Mouse (Mus musculus) lung, postnatal 0 days (tissue): Measurements from ENCODE around the gene Cxadr. TPM values are rescaled to one million over a fixed set of nuclear protein-coding genes. Genes with fewer than 3 reads are reported as not detected.

Source experiments
- ATAC-seq: fragments of 200-750 bp; cut with Nextera tagmentation; 2 replicates; pipeline ENCODE4 v1.8.0; 2017; ENCODE audit warnings: moderate library complexity
- DNase-seq: peaks from one replicate; pipeline ENCODE4 v3.0.0-alpha.2; 2016; ENCODE audit warnings: low spot score
- H3K27ac ChIP-seq: fragments of 300-500 bp; sonication (generic); 2 replicates; pipeline ENCODE4 v1.5.1; 2014; ENCODE audit warnings: antibody characterized with exemption, mild to moderate bottlenecking, low read length, mixed read lengths
- H3K27me3 ChIP-seq: fragments of 300-500 bp; sonication (generic); replicated peaks from 2 replicates; pipeline ENCODE4 v1.6.1; 2014; ENCODE audit warnings: low read length, mixed read lengths; ENCODE audit not compliant: insufficient read depth
- H3K36me3 ChIP-seq: fragments of 300-500 bp; sonication (generic); 2 replicates; pipeline ENCODE4 v1.6.1; 2014; ENCODE audit warnings: low read length, mixed read lengths; ENCODE audit not compliant: insufficient read depth
- H3K4me1 ChIP-seq: fragments of 300-500 bp; sonication (generic); 2 replicates; pipeline ENCODE4 v1.6.1; 2014; ENCODE audit warnings: antibody characterized with exemption, low read depth, low read length, mixed read lengths; ENCODE audit not compliant: insufficient read depth
- H3K4me2 ChIP-seq: fragments of 300-500 bp; sonication (generic); replicated peaks from 2 replicates; pipeline ENCODE4 v1.6.1; 2014; ENCODE audit warnings: low read depth, mild to moderate bottlenecking, low read length, moderate library complexity, mixed read lengths
- H3K4me3 ChIP-seq: fragments of 300-500 bp; sonication (generic); 2 replicates; pipeline ENCODE4 v1.5.1; 2014; ENCODE audit warnings: low read depth, low read length
- H3K9ac ChIP-seq: fragments of 300-500 bp; sonication (generic); replicated peaks from 2 replicates; pipeline ENCODE4 v1.6.1; 2014; ENCODE audit warnings: low read depth, mild to moderate bottlenecking
- H3K9me3 ChIP-seq: fragments of 300-500 bp; sonication (generic); 2 replicates; pipeline ENCODE4 v1.6.1; 2016; ENCODE audit warnings: low read length, mixed read lengths
- CTCF ChIP-seq: IDR thresholded peaks from 2 replicates; pipeline ENCODE4 v1.5.1; 2016; ENCODE audit warnings: antibody characterized with exemption, mild to moderate bottlenecking
- EP300 ChIP-seq: IDR thresholded peaks from 2 replicates; pipeline ENCODE4 v1.6.1; 2016; ENCODE audit warnings: antibody characterized with exemption, mild to moderate bottlenecking, control low read depth
- WGBS: fragments of 180-500 bp; shearing (Covaris S2); extraction: QIAGEN DNeasy Blood & Tissue Kit; methylation state at CpG from one replicate; pipeline ENCODE4 v1.1.7; 2014; 5-methylcytosine and 5-hydroxymethylcytosine counted together
- polyA plus RNA-seq: library from polyadenylated mRNA; unstranded; fragments of >200 nt; fragmentation: Nextera tagmentation; extraction: Ambion mirVana; gene quantifications from 2 replicates; pipeline ENCODE4 v1.2.1, GENCODE M21; 2015

The Cxadr gene
- polyA plus RNA-seq, 1 experiment from 2014 or later = 49.3 TPM

DNA sequence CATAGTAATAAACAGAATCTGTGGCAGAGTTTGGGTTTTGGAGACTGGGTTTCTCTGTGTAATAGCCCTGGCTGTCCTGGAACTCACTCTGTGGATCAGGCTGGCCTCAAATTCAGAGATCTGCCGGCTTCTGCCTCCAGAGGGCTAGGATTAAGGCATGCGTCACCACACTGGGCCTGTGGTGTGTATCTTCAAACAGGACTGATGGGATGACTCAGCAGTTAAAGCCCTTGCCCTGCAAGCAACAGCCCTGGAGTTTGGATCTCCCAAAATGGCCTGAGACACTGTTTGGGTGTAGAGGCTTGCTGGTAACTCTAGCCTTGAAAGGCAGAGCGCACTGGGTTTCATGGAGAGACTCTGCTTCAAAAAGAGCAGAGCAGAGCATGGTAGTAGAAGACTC is 98.1 kb downstream of the Cxadr start:
- 86% methylated on average over 3 of the region's 3 CpGs for WGBS
- ATAC-seq (no peak), DNase-seq (no peak)
- Histone ChIP-seq H3K4me1 (no peaks in the 10 kb centered on the region), H3K27me3 (no peaks in the 10 kb centered on the region), H3K4me2 (no peak overlapping the region), H3K9me3 (no peaks in the 10 kb centered on the region), H3K36me3 (no peaks in the 10 kb centered on the region), H3K27ac (no peak overlapping the region), H3K9ac (no peak overlapping the region), H3K4me3 (no peak overlapping the region)
- TF ChIP-seq CTCF = no peak
- TF ChIP-seq EP300 = no peak

DNA sequence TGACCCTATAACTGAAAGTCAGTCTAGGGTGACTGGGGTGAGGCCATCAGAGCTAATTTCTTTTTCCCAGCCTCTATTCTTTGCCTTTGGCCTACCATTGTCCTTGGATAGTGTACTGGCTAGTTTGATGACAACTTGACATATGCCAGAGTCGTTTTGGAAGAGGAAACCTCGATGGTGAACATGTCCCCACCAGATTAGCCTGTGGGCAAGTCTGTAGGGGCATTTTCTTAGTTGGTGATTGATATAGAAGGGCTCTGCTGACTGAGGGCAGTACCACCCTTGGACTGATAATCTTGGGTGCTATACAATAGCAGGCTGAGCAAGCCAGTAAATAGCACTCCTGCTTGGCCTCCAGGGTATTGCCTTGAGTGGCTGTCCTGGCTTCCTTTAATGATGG is 101.0 kb downstream of the Cxadr start:
- DNase-seq (no peak), ATAC-seq (no peak)
- H3K4me3 ChIP-seq = no peak overlapping the region
- H3K9me3 ChIP-seq = no peaks in the 10 kb centered on the region
- H3K27ac ChIP-seq = no peak overlapping the region
- no peaks in the 10 kb centered on the region for H3K27me3 ChIP-seq
- TF ChIP-seq EP300 (no peak), CTCF (no peak)
- no peak overlapping the region for H3K9ac ChIP-seq
- 40% methylated on average over 2 of the region's 2 CpGs for WGBS
- no peaks in the 10 kb centered on the region for H3K36me3 ChIP-seq
- H3K4me1 ChIP-seq = no peaks in the 10 kb centered on the region
- H3K4me2 ChIP-seq = no peak overlapping the region

DNA sequence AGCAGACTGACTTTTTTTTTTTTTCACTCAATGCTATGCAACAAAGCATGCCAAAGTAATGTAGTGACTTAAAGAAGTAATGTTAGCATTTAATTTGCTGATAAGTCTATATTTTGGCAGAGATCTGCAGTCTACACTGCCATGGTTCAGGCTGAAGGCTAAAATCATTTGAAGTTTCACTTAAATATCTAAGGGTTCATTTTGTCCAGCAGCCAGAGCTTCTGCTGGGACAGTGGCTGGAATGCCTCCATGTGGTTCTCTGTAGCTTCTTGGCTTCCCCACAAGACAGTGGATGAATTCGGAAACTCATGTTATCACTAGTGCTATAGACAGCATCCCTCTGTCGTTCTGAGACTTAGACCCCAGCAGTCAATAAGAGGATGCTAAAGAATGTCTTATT is 105.4 kb downstream of the Cxadr start:
- H3K9me3 ChIP-seq = no peaks in the 10 kb centered on the region
- no peaks in the 10 kb centered on the region for H3K4me1 ChIP-seq
- ATAC-seq = peak; percentile 67
- no peaks in the 10 kb centered on the region for H3K36me3 ChIP-seq
- no peaks in the 10 kb centered on the region for H3K27me3 ChIP-seq
- 61% methylated on average over 2 of the region's 2 CpGs for WGBS
- no peak overlapping the region for H3K9ac ChIP-seq
- H3K4me2 ChIP-seq = no peak overlapping the region
- no peak overlapping the region for H3K4me3 ChIP-seq
- TF ChIP-seq EP300 (no peak), CTCF (no peak)
- no peak overlapping the region for H3K27ac ChIP-seq
- DNase-seq = peak; percentile 75

DNA sequence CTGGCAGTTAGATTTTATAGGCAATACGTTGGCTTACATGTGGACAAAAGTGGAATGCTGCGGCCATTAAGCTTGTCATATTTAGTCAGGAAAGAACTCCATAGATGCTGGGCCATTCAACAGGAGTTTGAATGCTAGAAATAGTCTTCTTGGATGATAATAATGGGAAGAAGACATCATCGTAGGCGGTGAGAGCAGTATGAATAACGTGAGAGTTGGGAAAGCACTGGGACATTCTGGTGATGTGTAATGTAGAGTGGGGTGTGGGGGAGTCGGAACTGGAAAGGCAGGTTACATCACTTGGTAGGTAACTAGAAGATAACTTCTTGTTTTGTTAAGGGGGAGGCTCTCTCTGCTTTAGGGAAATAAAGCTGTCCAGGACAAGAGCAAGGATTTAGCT is 106.6 kb downstream of the Cxadr start:
- WGBS = 85% methylated on average over 6 of the region's 6 CpGs
- ATAC-seq (no peak), DNase-seq (no peak)
- TF ChIP-seq EP300 (no peak), CTCF (no peak)
- Histone ChIP-seq H3K36me3 (no peaks in the 10 kb centered on the region), H3K4me1 (no peaks in the 10 kb centered on the region), H3K27me3 (no peaks in the 10 kb centered on the region), H3K4me3 (no peak overlapping the region), H3K4me2 (no peak overlapping the region), H3K27ac (no peak overlapping the region), H3K9ac (no peak overlapping the region), H3K9me3 (no peaks in the 10 kb centered on the region)

Other genes with a start within 250 kb of the Cxadr start
- gene Btg3, start 75.7 kb downstream of the Cxadr start, polyA plus RNA-seq = 209 and 242 TPM in 2 replicates